Mouse (Mus musculus) midbrain, postnatal 0 days (tissue): ENCODE data around the gene Usp38. TPM values are rescaled to one million over a fixed set of nuclear protein-coding genes. Genes with fewer than 3 reads are reported as not detected.

Experiments used
- ATAC-seq: fragments of 200-750 bp; cut with Nextera tagmentation; 2 replicates; pipeline ENCODE4 v1.8.0; 2017; ENCODE audit warnings: moderate number of reproducible peaks, mild to moderate bottlenecking, moderate TSS enrichment, moderate library complexity; ENCODE audit not compliant: low FRiP score
- DNase-seq: peaks from one replicate; pipeline ENCODE4 v3.0.0-alpha.2; 2015; ENCODE audit warnings: low spot score
- H3K27ac ChIP-seq: fragments of 300-500 bp; sonication (generic); 2 replicates; pipeline ENCODE4 v1.5.1; 2014; ENCODE audit warnings: low read depth, mild to moderate bottlenecking, low read length, mixed read lengths
- H3K27me3 ChIP-seq: fragments of 300-500 bp; sonication (generic); 2 replicates; pipeline ENCODE4 v1.6.1; 2014; ENCODE audit warnings: low read length, control low read depth, mixed read lengths; ENCODE audit not compliant: insufficient read depth
- H3K36me3 ChIP-seq: fragments of 300-500 bp; sonication (generic); 2 replicates; pipeline ENCODE4 v1.6.1; 2014; ENCODE audit warnings: low read length, control low read depth, mixed read lengths; ENCODE audit not compliant: insufficient read depth
- H3K4me1 ChIP-seq: fragments of 300-500 bp; sonication (generic); 2 replicates; pipeline ENCODE4 v1.6.1; 2014; ENCODE audit warnings: mild to moderate bottlenecking, control low read depth, antibody characterized with exemption, low read length, mixed read lengths; ENCODE audit not compliant: insufficient read depth
- H3K4me2 ChIP-seq: fragments of 300-500 bp; sonication (generic); 2 replicates; pipeline ENCODE4 v1.6.1; 2014; ENCODE audit warnings: low read depth, mild to moderate bottlenecking, low read length, mixed read lengths; ENCODE audit not compliant: poor library complexity, severe bottlenecking
- H3K4me3 ChIP-seq: fragments of 300-500 bp; sonication (generic); 2 replicates; pipeline ENCODE4 v1.5.1; 2014; ENCODE audit warnings: low read depth, mild to moderate bottlenecking, low read length, moderate library complexity
- H3K9ac ChIP-seq: fragments of 300-500 bp; sonication (generic); replicated peaks from 2 replicates; pipeline ENCODE4 v1.6.1; 2014; ENCODE audit warnings: mild to moderate bottlenecking, low read length, moderate library complexity, mixed read lengths; ENCODE audit not compliant: poor library complexity, severe bottlenecking
- H3K9me3 ChIP-seq: fragments of 300-500 bp; sonication (generic); 2 replicates; pipeline ENCODE4 v1.6.1; 2016; ENCODE audit warnings: low read length, control low read depth
- CTCF ChIP-seq: IDR thresholded peaks from 2 replicates; pipeline ENCODE4 v1.5.1; 2016; ENCODE audit warnings: antibody characterized with exemption, mild to moderate bottlenecking
- WGBS: fragments of 180-500 bp; shearing (Covaris S2); extraction: QIAGEN DNeasy Blood & Tissue Kit; methylation state at CpG from one replicate; pipeline ENCODE4 v1.1.7; 2014; 5-methylcytosine and 5-hydroxymethylcytosine counted together
- polyA plus RNA-seq: library from polyadenylated mRNA; unstranded; fragments of >200 nt; fragmentation: Nextera tagmentation; extraction: Ambion mirVana; gene quantifications from 2 replicates; pipeline ENCODE4 v1.2.1, GENCODE M21; 2015
- total RNA-seq: library from RNA; depleted of rRNA; stranded (reverse); fragments of >200 nt; gene quantifications from 2 replicates; pipeline ENCODE4 v1.2.3, GENCODE M21; 2014

The Usp38 gene
- total and polyA plus RNA-seq, 2 experiments from 2014 or later, result 17.9 to 30.4 TPM

- TF ChIP-seq CTCF, result no peak
- Histone ChIP-seq H3K27ac (no peak overlapping the region), H3K4me1 (no peaks in the 10 kb centered on the region), H3K4me3 (no peak overlapping the region), H3K4me2 (no peak overlapping the region), H3K36me3 (no peaks in the 10 kb centered on the region), H3K9ac (no peak overlapping the region), H3K27me3 (no peaks in the 10 kb centered on the region), H3K9me3 (no peaks in the 10 kb centered on the region)
- ATAC-seq (no peak), DNase-seq (no peak)
- 79% methylated on average over 11 of the region's 11 CpGs for WGBS
These were observed 44.6 kb downstream of the Usp38 start for GRCm38 (mm10) chr8:80970000-80970685.

- 90% methylated on average over 5 of the region's 5 CpGs for WGBS
- Histone ChIP-seq H3K4me1 (no peaks in the 10 kb centered on the region), H3K36me3 (no peaks in the 10 kb centered on the region), H3K9ac (no peak overlapping the region), H3K9me3 (no peaks in the 10 kb centered on the region), H3K4me2 (no peak overlapping the region), H3K27me3 (no peaks in the 10 kb centered on the region), H3K4me3 (no peak overlapping the region), H3K27ac (no peak overlapping the region)
- no peak for ATAC-seq
- no peak for TF ChIP-seq CTCF
- no peak for DNase-seq
These were observed 45.3 kb downstream of the Usp38 start for GRCm38 (mm10) chr8:80969423-80969822.

- no peak for TF ChIP-seq CTCF
These were observed 51.6 kb downstream of the Usp38 start for GRCm38 (mm10) chr8:80963095-80963494.

GRCm38 (mm10) chr8:80962592-80962983, 52.1 kb downstream of the Usp38 start:
- no peak for TF ChIP-seq CTCF
- no peak for ATAC-seq
- Histone ChIP-seq H3K9ac (no peak overlapping the region), H3K4me1 (no peaks in the 10 kb centered on the region), H3K4me2 (no peak overlapping the region), H3K36me3 (no peaks in the 10 kb centered on the region), H3K27ac (no peak overlapping the region), H3K4me3 (no peak overlapping the region), H3K9me3 (no peaks in the 10 kb centered on the region), H3K27me3 (no peaks in the 10 kb centered on the region)
- DNase-seq, result no peak
- 97% methylated on average over 5 of the region's 5 CpGs for WGBS

More at GRCm38 (mm10) chr8:80963095-80963494, 51.6 kb downstream of the Usp38 start:
- Histone ChIP-seq H3K4me1 (no peaks in the 10 kb centered on the region), H3K4me2 (no peak overlapping the region), H3K9me3 (no peaks in the 10 kb centered on the region), H3K9ac (no peak overlapping the region), H3K36me3 (no peaks in the 10 kb centered on the region), H3K27me3 (no peaks in the 10 kb centered on the region), H3K27ac (no peak overlapping the region), H3K4me3 (no peak overlapping the region)
- WGBS, result 91% methylated on average over 3 of the region's 3 CpGs
- DNase-seq (no peak), ATAC-seq (no peak)

GRCm38 (mm10) chr8:80961937-80962591, 52.7 kb downstream of the Usp38 start:
- Histone ChIP-seq H3K9ac (no peak overlapping the region), H3K9me3 (no peaks in the 10 kb centered on the region), H3K4me1 (no peaks in the 10 kb centered on the region), H3K4me3 (no peak overlapping the region), H3K36me3 (no peaks in the 10 kb centered on the region), H3K27ac (no peak overlapping the region), H3K27me3 (no peaks in the 10 kb centered on the region), H3K4me2 (no peak overlapping the region)
- DNase-seq (no peak), ATAC-seq (no peak)
- WGBS, result 84% methylated on average over 7 of the region's 7 CpGs
- TF ChIP-seq CTCF, result no peak

- no peak overlapping the region for H3K9ac ChIP-seq
- no peaks in the 10 kb centered on the region for H3K36me3 ChIP-seq
- ATAC-seq (no peak), DNase-seq (no peak)
- no peak overlapping the region for H3K4me3 ChIP-seq
- H3K9me3 ChIP-seq, result peaks cover 1% of the 10 kb centered on the region; the same call in 1 of the 2 replicates
- no peak overlapping the region for H3K4me2 ChIP-seq
- H3K27me3 ChIP-seq, result no peaks in the 10 kb centered on the region
- WGBS, result 80% methylated on average over 4 of the region's 4 CpGs
- H3K27ac ChIP-seq, result no peak overlapping the region
- no peaks in the 10 kb centered on the region for H3K4me1 ChIP-seq
- TF ChIP-seq CTCF, result no peak
These were observed 53.6 kb downstream of the Usp38 start for GRCm38 (mm10) chr8:80961070-80961609.
